Mouse (Mus musculus) left cerebral cortex, adult 9 months (tissue): ENCODE results near the gene Borcs7.
A peak's percentile ranks its signal among the peaks of the same experiment; 100 is the strongest.

Source experiments
- DNase-seq, 2 experiments: peaks; one replicate each; pipeline ENCODE4 v3.0.0; 2022; ENCODE audit warnings: low spot score in 2 of 2

Borcs7 gene

GRCm38 (mm10) chr19:46689460-46690372 is at the start of gene Borcs7:
Gene Borcs7 (plus strand): TSS chr19:46689906.
- DNase-seq = peak; percentile 73 to 90

GRCm38 (mm10) chr19:46640780-46641179 is 48.9 kb upstream of the Borcs7 start:
- DNase-seq = no peak

- DNase-seq = no peak
Measured at GRCm38 (mm10) chr19:46641420-46642085, 48.2 kb upstream of the Borcs7 start.

GRCm38 (mm10) chr19:46642136-46642753 is 47.5 kb upstream of the Borcs7 start:
- DNase-seq = no peak

GRCm38 (mm10) chr19:46643236-46643635 is 46.5 kb upstream of the Borcs7 start:
- DNase-seq = no peak

- DNase-seq = no peak
Measured at GRCm38 (mm10) chr19:46644343-46644792, 45.3 kb upstream of the Borcs7 start.

- no peak for DNase-seq
Measured at GRCm38 (mm10) chr19:46644793-46645602, 44.7 kb upstream of the Borcs7 start.

- no peak for DNase-seq
Measured at GRCm38 (mm10) chr19:46646041-46646481, 43.6 kb upstream of the Borcs7 start.

- DNase-seq = no peak
Measured at GRCm38 (mm10) chr19:46647254-46647653, 42.5 kb upstream of the Borcs7 start.

GRCm38 (mm10) chr19:46647850-46648249 is 41.9 kb upstream of the Borcs7 start:
- DNase-seq = no peak

- DNase-seq = no peak
Measured at GRCm38 (mm10) chr19:46648565-46648964, 41.1 kb upstream of the Borcs7 start.

- DNase-seq = no peak
Measured at GRCm38 (mm10) chr19:46653188-46653587, 36.5 kb upstream of the Borcs7 start.

GRCm38 (mm10) chr19:46653616-46654235 is 36.0 kb upstream of the Borcs7 start:
- no peak for DNase-seq

GRCm38 (mm10) chr19:46655626-46656025 is 34.1 kb upstream of the Borcs7 start:
- DNase-seq = no peak

- no peak for DNase-seq
Measured at GRCm38 (mm10) chr19:46656151-46656840, 33.4 kb upstream of the Borcs7 start.

- no peak for DNase-seq
Measured at GRCm38 (mm10) chr19:46657339-46658020, 32.2 kb upstream of the Borcs7 start.

GRCm38 (mm10) chr19:46658348-46658747 is 31.4 kb upstream of the Borcs7 start:
- DNase-seq = no peak

- no peak for DNase-seq
Measured at GRCm38 (mm10) chr19:46658851-46659250, 30.9 kb upstream of the Borcs7 start.

GRCm38 (mm10) chr19:46661511-46661910 is 28.2 kb upstream of the Borcs7 start:
- DNase-seq = no peak

GRCm38 (mm10) chr19:46662214-46662613 is 27.5 kb upstream of the Borcs7 start:
- DNase-seq = no peak
